14 mouse cellular contexts compared by ENCODE assay signal in genomic region chr1:174522809-174523511, GRCm38 (mm10). TPM values are rescaled to one million over a fixed set of nuclear protein-coding genes. Genes with fewer than 3 reads are reported as not detected.
DNase-seq lines count a peak whose midpoint lies in the region; ATAC-seq and TF ChIP-seq lines count a peak whose summit lies in the region.
"Had no signal": no experiment of that assay in that cellular context is flagged by ENCODE, and none has a peak within 500 bp of the region (broad histone marks: within the 10 kb centered on the region; RNA-seq: fewer than 3 reads in every experiment).

No protein-coding gene starts in this region.

- H3K4me2 ChIP-seq in neural tube, embryonic 13.5 days, result no peak overlapping the region
- H3K4me2 ChIP-seq in midbrain, embryonic 13.5 days (replicated peaks), result no peak overlapping the region
- H3K4me2 ChIP-seq: embryonic facial prominence, embryonic 13.5 days; limb, embryonic 13.5 days had no signal

- WGBS in cerebellum, adult 2 months, result 77% methylated on average over 4 of the region's 4 CpGs
- WGBS in neural tube, embryonic 13.5 days, result 73% methylated on average over 4 of the region's 4 CpGs
- WGBS in midbrain, embryonic 13.5 days, result 50% methylated on average over 4 of the region's 4 CpGs

- no peaks in the 10 kb centered on the region for H3K36me3 ChIP-seq in neural tube, embryonic 13.5 days
- H3K36me3 ChIP-seq in midbrain, embryonic 13.5 days, result 0 out of 2 replicates have a peak, but pooled peaks cover 2% of the 10 kb centered on the region
- H3K36me3 ChIP-seq: embryonic facial prominence, embryonic 13.5 days; limb, embryonic 13.5 days had no signal

- no peak for TF ChIP-seq POLR2A in cerebellum, adult 2 months (IDR thresholded peaks at IDR 0.05; ENCODE audit: borderline replicate concordance, insufficient read depth, low read length)

- H3K27ac ChIP-seq in cerebellum, adult 2 months (ENCODE audit: insufficient read depth, low read length), result peak overlapping the region; percentile 52
- H3K27ac ChIP-seq in neural tube, embryonic 13.5 days (replicated peaks), result peak overlapping the region; percentile 9; the same call in 1 of the 2 replicates
- 0 out of 2 replicates have a peak overlapping the region, but pooled peaks have one; percentile 58 for H3K27ac ChIP-seq in midbrain, embryonic 13.5 days
- H3K27ac ChIP-seq: embryonic facial prominence, embryonic 13.5 days; limb, embryonic 13.5 days; macrophage had no signal

- ATAC-seq in neural tube, embryonic 13.5 days (ENCODE audit: low read depth), result no peak
- peak; percentile 60 for ATAC-seq in midbrain, embryonic 13.5 days
- no peak for ATAC-seq in erythroblast, adult 5-6 weeks (replicated peaks; ENCODE audit: low FRiP score, poor library complexity, severe bottlenecking)

- no peak overlapping the region for H3K4me3 ChIP-seq in cerebellum, adult 2 months (replicated peaks; ENCODE audit: insufficient read depth, low read depth, low read length)
- no peak overlapping the region for H3K4me3 ChIP-seq in neural tube, embryonic 13.5 days
- H3K4me3 ChIP-seq in midbrain, embryonic 13.5 days (replicated peaks), result no peak overlapping the region
- H3K4me3 ChIP-seq: embryonic facial prominence, embryonic 13.5 days; limb, embryonic 13.5 days had no signal

- DNase-seq in cerebellum, adult 2 months, result no peak
- no peak for DNase-seq in cerebellum, postnatal 4 days (ENCODE audit: low spot score in 2 of 2)
- no peak for DNase-seq in neural tube, embryonic 10.5 days (ENCODE audit: extremely low spot score, low spot score)
- DNase-seq in retina, postnatal 1 day, result no peak
- DNase-seq in adipocyte (ENCODE audit: low spot score), result no peak
- DNase-seq: adrenal gland, postnatal 14 days; heart, adult 11 months; kidney, postnatal 14 days had no signal

- H3K9me3 ChIP-seq in neural tube, embryonic 13.5 days, result no peaks in the 10 kb centered on the region
- no peaks in the 10 kb centered on the region for H3K9me3 ChIP-seq in midbrain, embryonic 13.5 days
- H3K9me3 ChIP-seq: embryonic facial prominence, embryonic 13.5 days; limb, embryonic 13.5 days had no signal

- no peak overlapping the region for H3K9ac ChIP-seq in neural tube, embryonic 13.5 days
- no peak overlapping the region for H3K9ac ChIP-seq in midbrain, embryonic 13.5 days (replicated peaks)
- H3K9ac ChIP-seq: embryonic facial prominence, embryonic 13.5 days; limb, embryonic 13.5 days had no signal

- H3K27me3 ChIP-seq in cerebellum, adult 2 months (ENCODE audit: control insufficient read depth, insufficient read depth, low read length), result no peaks in the 10 kb centered on the region
- H3K27me3 ChIP-seq in neural tube, embryonic 13.5 days, result no peaks in the 10 kb centered on the region
- H3K27me3 ChIP-seq in midbrain, embryonic 13.5 days, result no peaks in the 10 kb centered on the region
- H3K27me3 ChIP-seq: embryonic facial prominence, embryonic 13.5 days; limb, embryonic 13.5 days had no signal

- TF ChIP-seq CTCF in cerebellum, adult 2 months (IDR thresholded peaks at IDR 0.05; ENCODE audit: borderline replicate concordance, insufficient read depth, low read depth, low read length), result no peak

- H3K4me1 ChIP-seq in cerebellum, adult 2 months (ENCODE audit: control insufficient read depth, insufficient read depth, low read length), result peaks cover 5% of the 10 kb centered on the region; the same call in 1 of the 2 replicates
- H3K4me1 ChIP-seq in neural tube, embryonic 13.5 days (replicated peaks), result peaks cover 19% of the 10 kb centered on the region
- H3K4me1 ChIP-seq in midbrain, embryonic 13.5 days (replicated peaks), result peaks cover 19% of the 10 kb centered on the region
- H3K4me1 ChIP-seq: embryonic facial prominence, embryonic 13.5 days; limb, embryonic 13.5 days had no signal

RNA-seq across cellular contexts. Expression of gene Fmn2, which starts 21.3 kb away (rescaled TPM):
- 24.3 and 25.5 TPM in 2 replicates for polyA plus RNA-seq in cerebellum, adult 2 months (2012; rRNA removed)
- polyA plus RNA-seq in neural tube, embryonic 13.5 days (2015; fragmentation: Nextera tagmentation; extraction: Ambion mirVana), result 8.1 and 8.5 TPM in 2 replicates
- 9.9 and 11.3 TPM in 2 replicates for polyA plus RNA-seq in midbrain, embryonic 13.5 days (2015; fragmentation: Nextera tagmentation; extraction: Ambion mirVana)
- total RNA-seq in erythroblast, adult 5-6 weeks (2015; ENCODE audit: low replicate concordance), result not detected in 2 replicates
- total RNA-seq in erythroblast, adult 5-6 weeks (2017; ENCODE audit: low replicate concordance), result 0.09 TPM in 1 of 2 replicates, not detected in the other
- polyA plus RNA-seq: macrophage had no signal
